Mouse (Mus musculus) heart, postnatal 4 days (tissue): ENCODE data around the gene Gm29609. TPM values are rescaled to one million over a fixed set of nuclear protein-coding genes. Genes with fewer than 3 reads are reported as not detected.

Source experiments
- DNase-seq: peaks from one replicate; pipeline ENCODE4 v3.0.0; 2021
- total RNA-seq, 2 experiments: library from RNA; stranded (reverse); gene quantifications; 2 replicates each; pipeline ENCODE4 v1.2.3; 2021

The Gm29609 gene
- total RNA-seq, 2 experiments from 2014 or later, result 0.86 to 1.1 TPM

- DNase-seq, result peak; percentile 60
These were observed 40.7 kb downstream of the Gm29609 start for GRCm38 (mm10) chr5:31138968-31139425.

GRCm38 (mm10) chr5:31138241-31138967 is 41.3 kb downstream of the Gm29609 start, which contains the start of gene Ucn:
Gene Ucn (minus strand): TSS chr5:31138829.
- DNase-seq, result peak; percentile 35

- no peak for DNase-seq
These were observed 42.1 kb downstream of the Gm29609 start for GRCm38 (mm10) chr5:31137658-31138057.

- no peak for DNase-seq
These were observed 42.8 kb downstream of the Gm29609 start for GRCm38 (mm10) chr5:31136730-31137424.

- no peak for DNase-seq
These were observed 53.7 kb downstream of the Gm29609 start for GRCm38 (mm10) chr5:31126050-31126449.

- no peak for DNase-seq
These were observed 56.2 kb downstream of the Gm29609 start for GRCm38 (mm10) chr5:31123481-31123880.

GRCm38 (mm10) chr5:31121111-31121510 is 58.6 kb downstream of the Gm29609 start:
- no peak for DNase-seq

- DNase-seq, result no peak
These were observed 62.8 kb downstream of the Gm29609 start for GRCm38 (mm10) chr5:31116912-31117311.

- peak; percentile 43 for DNase-seq
These were observed 63.4 kb downstream of the Gm29609 start, which contains the start of gene Trim54 for GRCm38 (mm10) chr5:31116354-31116753. Gene Trim54 (plus strand): TSS chr5:31116712.

GRCm38 (mm10) chr5:31110781-31111180 is 68.9 kb downstream of the Gm29609 start:
- DNase-seq, result no peak

GRCm38 (mm10) chr5:31108000-31108490 is 71.7 kb downstream of the Gm29609 start, which contains the start of gene Slc30a3:
Gene Slc30a3 (minus strand): TSS chr5:31108237.
- DNase-seq, result no peak

GRCm38 (mm10) chr5:31105814-31106335 is 73.8 kb downstream of the Gm29609 start, which contains the start of gene Dnajc5g:
Gene Dnajc5g (plus strand): TSS chr5:31106285.
- DNase-seq, result no peak

- DNase-seq, result no peak
These were observed 83.8 kb downstream of the Gm29609 start for GRCm38 (mm10) chr5:31095711-31096480.

GRCm38 (mm10) chr5:31094799-31095691 is 84.7 kb downstream of the Gm29609 start:
- peak; percentile 78 for DNase-seq

Other genes with a start within 250 kb of the Gm29609 start
- under 1 TPM; 0.67 to 0.77 TPM for gene Cgref1, start 234.3 kb downstream of the Gm29609 start, total RNA-seq
- 10 to 100 TPM; 62.3 to 68.4 TPM for gene Preb, start 219.6 kb downstream of the Gm29609 start, total RNA-seq
- gene Tcf23, start 211.2 kb downstream of the Gm29609 start, total RNA-seq, result under 1 TPM; 0.23 to 0.26 TPM
- gene Atraid, start 131.6 kb downstream of the Gm29609 start, total RNA-seq, result 10 to 100 TPM; 46.0 to 53.7 TPM
- gene Slc5a6, start 131.0 kb downstream of the Gm29609 start, total RNA-seq, result 1 to 10 TPM; 7.0 to 7.2 TPM
- gene Cad, start 125.1 kb downstream of the Gm29609 start, total RNA-seq, result 10 to 100 TPM; 33.5 to 40.7 TPM
- gene Dnajc5g, start 73.6 kb downstream of the Gm29609 start, total RNA-seq, result not detected
- gene Slc30a3, start 71.7 kb downstream of the Gm29609 start, total RNA-seq, result under 1 TPM in 1 of 2 experiments, not detected in 1; 0.24 TPM
- gene Trim54, start 63.2 kb downstream of the Gm29609 start, total RNA-seq, result 10 to 100 TPM; 33.4 to 35.6 TPM
- not detected for gene Ucn, start 41.1 kb downstream of the Gm29609 start, total RNA-seq
- 10 to 100 TPM; 50.1 to 50.8 TPM for gene Mpv17, start 25.7 kb downstream of the Gm29609 start, total RNA-seq
- gene Gtf3c2, start 233 bp upstream of the Gm29609 start, total RNA-seq, result 10 to 100 TPM; 47.3 to 55.7 TPM
- 10 to 100 TPM; 88.3 to 88.7 TPM for gene Snx17, start 13.3 kb upstream of the Gm29609 start, total RNA-seq
- gene Eif2b4, start 13.5 kb upstream of the Gm29609 start, total RNA-seq, result 10 to 100 TPM; 38.6 to 39.4 TPM
- gene Zfp513, start 22.4 kb upstream of the Gm29609 start, total RNA-seq, result 10 to 100 TPM; 13.7 to 14.4 TPM
- 10 to 100 TPM; 94.7 to 97.0 TPM for gene Ppm1g, start 40.8 kb upstream of the Gm29609 start, total RNA-seq
- 10 to 100 TPM; 88.1 to 90.0 TPM for gene Nrbp1, start 61.0 kb upstream of the Gm29609 start, total RNA-seq
- gene Gm9970, start 61.3 kb upstream of the Gm29609 start, total RNA-seq, result not detected
- 1 to 10 TPM; 2.4 to 3.1 TPM for gene Krtcap3, start 71.8 kb upstream of the Gm29609 start, total RNA-seq
- 10 to 100 TPM; 27.1 to 38.4 TPM for gene Ift172, start 111.2 kb upstream of the Gm29609 start, total RNA-seq
- 1 to 10 TPM; 6.6 to 7.8 TPM for gene Fndc4, start 116.2 kb upstream of the Gm29609 start, total RNA-seq
- not detected for gene Gckr, start 117.5 kb upstream of the Gm29609 start, total RNA-seq